Mouse (Mus musculus) Muller cell, postnatal 12 days (primary cell): ENCODE results near the gene Asphd2.

ENCODE experiments used
- DNase-seq: peaks from one replicate; pipeline ENCODE4 v3.0.0-alpha.2; 2015; ENCODE audit errors: inconsistent ontology term

The Asphd2 gene

DNA sequence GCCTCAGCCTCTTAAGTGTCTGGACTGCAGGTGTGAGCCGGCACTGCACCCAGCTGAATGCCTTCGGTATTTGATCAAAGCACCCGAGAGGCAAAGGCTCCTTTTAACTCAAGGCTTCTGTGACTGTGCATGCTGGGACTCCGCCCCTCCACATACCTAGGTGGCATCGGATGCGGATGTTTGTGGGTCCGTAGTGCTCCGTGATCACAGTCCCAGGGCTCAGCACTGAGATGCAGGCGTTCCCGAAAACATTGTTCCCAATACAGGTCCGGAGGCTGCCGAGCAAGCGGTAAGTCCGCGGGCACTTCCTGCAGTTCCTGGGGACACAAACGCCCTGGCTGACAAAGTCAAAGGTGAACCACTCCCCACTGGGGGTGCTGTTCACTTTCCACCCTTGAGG lies 3.7 kb downstream of the Asphd2 start:
- no peak for DNase-seq

DNA sequence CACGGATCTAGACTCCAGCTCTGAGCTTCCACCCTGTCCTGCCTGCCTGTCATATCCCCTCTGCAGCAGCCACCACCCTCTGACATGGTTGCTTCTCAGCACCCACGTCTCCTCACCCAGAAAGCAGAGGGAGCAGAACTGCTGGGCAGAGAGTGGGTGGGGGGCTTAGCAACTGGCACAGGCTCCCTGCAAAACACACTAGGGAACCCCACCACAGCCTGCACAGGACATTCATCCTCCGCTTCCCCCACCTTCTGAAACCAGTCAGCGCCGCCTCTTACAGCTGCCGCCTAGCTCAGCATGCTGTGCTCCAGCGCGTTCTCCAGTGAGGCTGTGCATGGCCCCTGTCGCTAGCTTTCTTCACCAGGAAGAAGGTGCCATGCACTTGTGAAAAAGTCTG lies 5.3 kb downstream of the Asphd2 start:
- DNase-seq, result no peak

DNA sequence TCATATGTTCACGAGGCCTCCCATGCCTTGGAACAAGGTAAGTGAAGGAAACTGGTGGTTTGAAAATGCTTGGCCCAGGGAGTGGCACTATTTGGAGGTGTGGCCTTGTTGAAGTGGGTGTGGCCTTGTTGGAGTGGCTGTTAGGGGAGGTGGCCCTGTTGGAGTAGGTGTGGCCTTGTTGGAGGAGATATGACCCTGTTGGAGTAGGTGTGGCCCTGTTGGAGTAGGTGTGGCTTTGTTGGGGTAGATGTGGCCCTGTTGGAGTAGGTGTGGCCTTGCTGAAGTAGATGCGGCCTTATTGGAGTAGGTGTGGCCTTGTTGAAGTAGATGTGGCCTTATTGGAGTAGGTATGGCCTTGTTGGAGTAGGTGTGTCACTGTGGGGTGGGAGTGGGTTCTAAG lies 8.7 kb downstream of the Asphd2 start:
- no peak for DNase-seq

DNA sequence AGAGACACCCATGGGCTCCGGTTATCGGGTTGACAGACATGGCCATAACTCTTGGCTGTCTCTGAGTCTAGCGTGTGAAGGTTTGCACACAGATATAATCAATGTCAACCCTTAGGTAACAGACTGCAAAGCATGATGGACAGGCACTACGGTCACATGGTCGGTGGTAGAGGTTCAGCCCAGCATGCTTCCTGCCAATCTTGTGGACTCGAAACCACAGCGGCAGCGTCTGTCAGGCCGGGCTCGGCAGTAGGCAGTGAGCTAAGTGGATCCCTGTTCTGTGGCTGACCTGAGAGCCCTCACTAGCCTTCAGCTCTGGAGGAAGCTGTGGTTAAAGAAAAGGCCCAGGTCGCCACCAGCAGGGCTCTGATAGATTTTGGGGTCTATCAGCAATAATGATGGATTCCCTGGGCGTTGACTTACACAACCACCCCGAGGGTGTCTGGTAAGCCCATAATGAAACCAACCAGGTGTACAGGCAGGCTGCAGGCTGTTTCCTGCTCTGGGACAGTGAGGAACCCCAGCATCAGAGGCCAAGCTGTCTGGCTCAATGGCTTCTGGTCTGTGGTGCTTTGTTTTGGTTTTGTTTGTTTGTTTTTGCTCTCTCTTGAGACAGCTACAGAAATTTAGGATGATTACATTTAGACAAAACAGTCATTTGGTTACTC lies 9.7 kb downstream of the Asphd2 start:
- no peak for DNase-seq

DNA sequence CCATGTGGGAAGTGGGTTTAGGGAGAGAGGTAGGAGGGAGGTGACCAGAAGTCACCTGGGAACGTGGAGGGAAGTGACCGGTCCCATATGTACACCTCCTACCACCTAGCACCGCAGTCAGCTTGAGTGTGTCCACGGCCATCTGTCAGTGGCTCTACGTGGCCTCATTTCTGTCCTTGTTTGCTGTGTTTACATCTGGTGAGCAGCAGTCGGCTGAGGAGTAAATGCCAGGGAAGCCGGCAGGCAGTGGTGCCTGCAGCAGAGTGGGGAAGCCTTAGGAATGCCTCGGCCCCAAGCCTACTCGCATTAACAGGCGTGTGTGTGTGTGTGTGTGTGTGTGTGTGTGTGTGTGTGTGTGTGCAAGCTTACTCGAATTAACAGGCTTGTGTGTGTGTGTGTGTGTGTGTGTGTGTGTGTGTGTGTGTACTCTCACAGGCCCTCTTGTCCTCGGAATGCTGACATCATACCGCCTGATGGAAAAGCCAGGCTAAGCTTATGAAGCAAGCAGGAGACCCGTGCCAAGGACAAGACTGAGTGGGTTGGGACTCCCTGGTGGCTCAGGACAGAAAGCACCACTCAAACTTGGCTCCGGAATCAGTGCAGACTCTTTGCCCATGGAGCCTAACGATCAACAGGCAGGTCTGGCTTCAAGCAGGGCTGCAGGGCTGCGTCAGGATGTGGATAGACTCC lies 11.9 kb downstream of the Asphd2 start:
- peak; percentile 62 for DNase-seq

DNA sequence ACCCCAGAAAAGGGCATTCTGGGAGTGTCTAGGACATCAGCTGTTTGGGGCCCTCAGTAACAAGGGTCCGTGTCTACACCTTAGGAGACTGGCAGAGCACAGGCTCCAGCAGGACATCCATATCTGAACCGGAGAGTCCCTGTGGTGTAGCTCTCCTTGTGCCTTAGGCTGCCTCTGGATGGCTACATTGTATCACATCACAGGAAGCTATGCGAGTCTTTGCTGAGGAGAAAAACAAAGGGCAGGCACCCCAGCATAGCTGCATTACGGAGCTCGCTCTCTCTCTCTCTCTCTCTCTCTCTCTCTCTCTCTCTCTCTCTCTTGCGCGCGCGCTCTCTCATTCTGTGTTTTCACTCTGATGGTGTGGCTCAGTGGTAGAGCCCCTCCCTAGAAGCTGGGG lies 12.6 kb downstream of the Asphd2 start:
- no peak for DNase-seq

DNA sequence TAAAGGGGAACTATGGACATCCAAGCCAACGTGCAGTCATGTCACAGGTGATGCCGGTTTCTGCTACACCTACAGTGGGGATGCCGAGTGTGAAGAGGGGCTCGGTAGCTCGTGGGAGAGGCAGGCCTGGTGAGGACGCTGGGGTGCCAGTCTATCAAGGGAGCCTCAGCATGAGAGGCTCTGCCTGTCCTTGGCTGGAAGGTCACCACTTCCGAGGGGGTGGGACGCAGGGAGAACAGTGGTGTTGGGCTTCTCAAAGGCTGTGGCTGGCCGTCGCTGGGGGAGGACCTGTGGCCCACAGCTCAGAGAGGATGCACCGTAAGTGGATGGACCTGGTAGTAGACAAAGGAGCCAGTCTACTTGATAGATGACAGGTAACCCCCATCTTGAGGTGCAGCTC lies 13.5 kb downstream of the Asphd2 start:
- DNase-seq, result no peak

DNA sequence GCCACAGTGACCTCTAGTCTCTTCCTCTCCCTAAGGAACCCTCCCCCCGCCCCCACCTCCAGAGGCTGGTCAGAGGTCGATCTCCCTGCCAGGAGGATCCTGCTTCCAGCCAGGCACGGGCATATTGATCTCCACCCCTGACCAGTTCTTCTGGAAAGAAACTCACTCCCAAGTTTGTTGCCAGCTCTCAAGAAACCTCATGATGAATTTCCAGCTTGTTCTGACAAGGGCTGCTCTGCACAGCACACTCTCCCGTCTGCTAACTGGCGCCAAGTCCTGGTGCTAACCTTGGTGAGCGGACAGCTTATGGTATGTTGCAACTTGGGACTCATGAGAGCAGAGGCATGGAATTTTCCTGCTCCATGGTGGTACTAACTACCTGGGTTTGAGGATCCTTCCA lies 15.9 kb downstream of the Asphd2 start:
- DNase-seq, result no peak

DNA sequence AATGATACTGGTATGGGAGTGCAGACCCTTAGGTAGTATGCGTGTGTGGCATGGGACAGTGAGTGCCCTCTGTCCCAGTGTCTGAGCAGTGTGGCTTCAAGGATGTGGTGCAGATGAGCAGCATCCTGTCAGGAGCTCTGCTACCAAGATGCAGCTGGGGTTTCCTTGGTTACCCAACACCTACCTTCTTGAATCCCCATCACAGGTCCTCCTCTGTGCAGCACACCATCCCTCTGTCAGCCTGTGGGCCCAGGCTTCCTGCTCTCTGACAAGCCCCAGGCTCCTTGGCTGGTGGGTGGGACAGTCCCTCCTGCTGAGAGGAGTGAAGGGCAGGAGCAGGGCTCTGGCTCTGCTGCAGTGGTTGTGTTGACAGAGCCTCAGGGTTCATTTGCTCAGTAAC lies 17.3 kb downstream of the Asphd2 start:
- no peak for DNase-seq

DNA sequence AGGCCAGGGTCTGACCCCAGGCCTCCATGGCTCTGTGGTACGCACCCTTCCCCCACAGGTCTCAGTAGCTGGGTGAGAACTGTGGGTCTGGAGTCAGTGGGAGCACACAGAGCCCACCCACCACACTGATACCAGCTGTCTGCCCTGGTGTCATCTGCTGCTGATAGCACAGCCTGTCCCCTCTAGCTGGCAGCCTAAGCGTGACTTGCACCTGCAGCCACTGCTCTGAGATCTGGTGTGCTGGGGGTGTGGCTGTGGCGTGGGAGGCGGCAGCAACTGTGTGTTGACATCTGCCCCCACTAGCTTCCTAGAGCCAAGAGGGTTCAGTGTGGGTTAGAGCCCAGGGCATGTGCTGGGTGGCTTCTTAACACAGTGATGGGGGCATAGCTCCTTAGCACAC lies 18.6 kb downstream of the Asphd2 start:
- no peak for DNase-seq

DNA sequence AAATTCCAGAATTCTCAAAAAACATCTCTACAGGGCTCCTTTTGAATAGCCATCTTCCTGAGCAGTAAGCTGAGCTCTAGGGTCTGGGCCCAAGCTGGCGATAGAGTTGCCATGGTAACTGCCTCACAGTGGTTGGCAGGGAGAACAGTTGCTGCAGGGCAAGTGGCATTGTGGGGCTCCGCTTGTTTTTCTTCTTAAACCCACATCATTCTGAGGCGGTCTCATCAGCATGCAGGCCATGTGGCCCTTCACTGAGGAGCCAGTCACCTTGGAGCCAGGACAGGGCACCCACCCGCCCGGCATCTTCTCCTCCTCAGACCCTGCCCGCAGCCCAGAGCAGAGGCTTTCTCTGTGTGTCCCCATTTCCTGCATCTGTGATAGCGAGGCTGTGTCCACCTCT lies 22.7 kb downstream of the Asphd2 start:
- DNase-seq, result peak; percentile 22

DNA sequence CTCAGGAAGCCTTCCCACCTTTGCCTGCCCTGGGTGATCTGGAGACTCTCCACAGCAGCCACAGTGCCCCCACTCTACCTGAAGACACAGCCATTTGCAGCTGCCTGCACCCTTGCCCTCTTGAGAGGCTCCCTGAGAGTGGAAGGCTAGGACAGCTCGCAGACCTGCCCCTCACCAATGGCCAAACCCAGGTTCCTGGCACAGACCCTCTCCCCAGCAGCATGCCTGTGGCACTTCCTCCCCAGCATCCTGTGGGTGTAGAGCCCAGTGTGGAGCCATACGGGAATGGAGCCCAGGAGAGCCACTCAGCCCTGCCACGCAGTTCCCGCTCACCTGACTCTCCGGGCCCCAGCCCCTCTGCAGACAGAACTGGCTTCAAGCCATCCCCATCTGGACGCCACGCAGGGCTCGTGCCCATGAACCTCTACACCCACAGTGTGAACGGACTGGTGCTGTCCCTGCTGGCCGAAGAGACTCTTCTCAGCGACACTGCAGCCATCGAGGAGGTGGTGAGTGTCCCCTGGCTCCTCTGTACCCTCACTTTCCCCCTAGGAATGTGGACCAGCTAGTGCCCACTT lies 24.3 kb downstream of the Asphd2 start:
- DNase-seq, result no peak

DNA sequence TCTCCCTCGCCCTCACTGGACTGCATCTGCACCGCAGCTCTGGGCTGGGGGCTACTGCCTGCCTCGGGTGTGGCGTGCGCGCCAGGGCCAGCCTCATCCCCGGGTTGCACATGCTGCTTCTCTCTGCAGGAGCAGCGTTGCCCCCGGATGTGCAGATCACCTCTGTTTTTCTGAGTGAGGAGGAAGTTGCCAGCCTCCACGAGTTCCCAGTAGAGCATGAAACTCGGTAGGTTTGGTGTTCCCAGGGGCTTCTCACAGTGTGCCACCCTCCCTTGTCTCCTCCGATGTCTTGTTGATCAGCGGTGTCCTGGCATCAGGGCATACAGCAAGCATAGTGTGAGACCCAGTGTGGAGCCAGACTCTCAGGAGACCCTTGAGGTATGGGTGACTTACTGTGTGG lies 25.3 kb downstream of the Asphd2 start:
- DNase-seq, result no peak

DNA sequence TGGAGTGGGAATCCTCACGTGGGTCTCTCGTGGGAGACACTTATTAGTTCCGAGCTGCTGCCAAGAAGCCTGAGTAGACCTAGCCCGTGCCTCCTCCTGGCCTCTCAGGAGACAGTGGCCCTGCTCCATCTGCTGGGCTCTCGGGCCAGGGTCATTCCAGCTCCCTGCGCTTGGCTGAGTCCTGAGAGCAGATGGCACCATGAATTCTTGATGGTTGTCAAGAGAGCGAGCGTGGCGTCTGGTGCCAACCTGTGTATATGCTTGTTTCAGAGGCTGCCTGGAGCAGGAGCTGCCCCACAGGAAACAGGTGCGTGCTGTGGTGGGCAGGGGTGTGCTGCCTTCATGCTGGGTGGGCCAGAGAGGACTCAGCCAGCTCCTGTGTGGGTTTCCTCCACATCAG lies 26.0 kb downstream of the Asphd2 start:
- no peak for DNase-seq

DNA sequence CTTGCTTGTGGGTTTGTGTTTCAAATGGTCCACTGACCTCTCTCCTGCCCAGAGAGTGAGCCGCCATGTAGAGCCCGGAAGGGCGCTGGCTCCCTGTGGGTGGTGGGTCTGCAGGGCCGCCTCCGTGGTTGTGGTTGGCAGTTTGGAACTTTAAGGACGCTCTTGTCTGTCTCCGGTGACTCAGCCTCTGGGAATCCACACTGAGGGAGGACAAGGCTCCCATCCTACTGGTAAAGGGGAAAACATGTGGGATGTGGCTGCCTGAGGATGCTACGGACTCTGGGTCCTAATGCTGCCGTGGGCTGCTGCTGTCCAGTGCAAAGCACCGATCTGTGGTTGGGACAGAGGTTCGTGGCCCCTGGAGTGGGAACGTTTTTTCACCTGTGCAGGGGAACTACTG lies 26.7 kb downstream of the Asphd2 start:
- peak; percentile 83 for DNase-seq

DNA sequence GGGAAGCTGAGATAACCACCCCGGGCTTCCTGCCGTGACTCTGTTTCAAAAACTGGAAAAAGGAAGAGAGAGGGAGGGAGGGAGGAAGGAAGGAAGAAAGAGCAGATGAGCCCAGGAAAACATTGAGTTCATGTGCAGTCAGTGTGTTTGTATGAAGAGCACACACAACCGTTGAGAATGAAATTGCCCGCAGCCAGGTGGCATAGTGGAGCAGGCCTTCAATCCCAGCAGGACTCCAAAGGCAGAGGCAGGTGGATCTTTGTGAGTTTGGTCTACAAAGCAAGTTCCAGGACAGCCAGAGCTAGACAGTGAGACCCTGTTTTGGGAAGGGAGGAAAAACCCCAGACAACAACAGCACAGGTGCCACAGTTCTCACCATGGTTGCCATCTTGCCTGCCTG lies 27.3 kb downstream of the Asphd2 start:
- DNase-seq, result no peak

DNA sequence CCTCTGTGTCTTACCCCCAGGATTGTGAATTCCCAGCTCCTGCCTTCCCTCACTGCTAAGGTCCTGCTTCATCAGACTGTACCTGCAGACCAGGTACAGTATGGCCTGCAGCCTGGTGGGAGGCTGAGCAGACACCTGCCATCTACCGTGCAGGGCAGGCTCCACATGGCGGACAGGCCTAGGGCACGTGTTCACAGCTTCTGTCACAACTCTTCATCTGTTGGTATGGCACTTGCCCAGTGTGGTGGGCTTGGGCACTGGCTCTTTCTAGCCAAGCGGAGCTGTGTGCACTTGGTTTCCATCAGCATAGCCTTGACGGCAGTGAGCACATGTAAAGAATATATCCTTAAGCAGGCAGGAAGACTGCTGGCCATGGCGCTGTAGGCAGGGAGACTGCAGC lies 27.8 kb downstream of the Asphd2 start:
- no peak for DNase-seq

DNA sequence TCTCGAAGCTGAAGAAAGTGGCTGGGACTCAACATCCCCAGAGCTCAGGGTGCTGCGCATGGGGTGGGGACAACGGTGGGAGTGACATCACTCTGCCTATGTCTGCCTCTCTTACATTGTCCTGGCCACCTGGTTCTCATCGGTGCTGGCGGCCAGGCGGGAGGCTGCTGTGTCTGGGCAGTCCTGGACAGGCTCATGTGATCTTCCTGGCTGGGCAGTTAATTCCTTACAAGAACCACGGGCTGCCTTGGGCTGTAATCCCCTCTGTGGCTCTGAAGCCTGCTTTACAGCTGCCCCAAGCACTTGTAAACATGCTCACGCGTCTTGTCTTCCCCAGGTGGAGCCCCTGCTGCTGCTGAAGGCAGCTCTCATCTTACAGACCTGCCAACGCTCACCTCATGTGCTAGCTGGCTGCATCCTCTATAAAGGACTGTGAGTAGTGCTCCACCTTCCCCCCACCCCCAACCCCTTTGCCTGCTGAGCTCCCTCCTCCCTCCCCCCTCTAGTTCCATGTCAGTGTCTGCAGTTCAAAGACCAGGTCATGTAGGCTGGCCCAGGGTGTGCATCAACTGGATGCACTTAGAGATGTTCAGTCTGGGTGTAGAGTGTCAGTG lies 30.4 kb downstream of the Asphd2 start:
- no peak for DNase-seq

DNA sequence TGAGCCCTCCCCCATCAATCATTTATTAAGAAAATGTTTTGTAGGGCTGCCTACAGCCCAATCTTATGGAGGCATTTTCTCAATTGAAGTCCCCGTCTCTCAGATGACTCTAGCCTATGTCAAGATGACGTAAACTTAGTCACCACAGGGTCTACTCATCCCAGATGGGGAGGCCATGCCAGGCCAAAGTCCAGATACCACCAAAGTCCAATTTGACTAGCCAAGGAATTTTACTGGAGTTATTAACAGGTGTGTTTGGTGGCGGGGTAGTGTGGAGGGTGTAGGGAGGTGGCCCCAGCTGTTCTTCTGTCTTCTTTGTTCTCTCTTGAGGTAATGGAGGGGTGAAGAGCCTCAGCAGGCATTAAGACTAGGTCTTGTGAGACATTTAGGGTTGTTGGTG lies 34.6 kb downstream of the Asphd2 start:
- DNase-seq, result no peak

DNA sequence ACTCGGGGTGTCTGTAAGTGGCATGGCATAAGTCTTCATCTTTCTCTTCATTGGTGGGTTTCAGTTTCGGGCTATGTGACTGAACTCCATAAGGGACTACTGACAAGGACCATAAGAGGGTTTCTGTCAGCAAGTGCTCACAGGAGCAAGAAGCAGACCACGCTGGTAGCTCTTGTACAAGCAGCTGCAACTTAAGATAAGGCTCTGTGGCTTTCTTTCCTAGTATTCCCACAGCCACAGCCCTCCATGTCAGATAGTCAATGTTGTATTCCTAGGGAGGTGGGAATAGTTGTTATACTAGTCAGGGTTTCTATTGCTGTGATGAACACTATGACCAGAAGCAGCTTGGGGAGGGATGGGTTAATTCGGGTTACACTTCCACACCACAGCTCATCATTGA lies 35.1 kb downstream of the Asphd2 start:
- no peak for DNase-seq

DNA sequence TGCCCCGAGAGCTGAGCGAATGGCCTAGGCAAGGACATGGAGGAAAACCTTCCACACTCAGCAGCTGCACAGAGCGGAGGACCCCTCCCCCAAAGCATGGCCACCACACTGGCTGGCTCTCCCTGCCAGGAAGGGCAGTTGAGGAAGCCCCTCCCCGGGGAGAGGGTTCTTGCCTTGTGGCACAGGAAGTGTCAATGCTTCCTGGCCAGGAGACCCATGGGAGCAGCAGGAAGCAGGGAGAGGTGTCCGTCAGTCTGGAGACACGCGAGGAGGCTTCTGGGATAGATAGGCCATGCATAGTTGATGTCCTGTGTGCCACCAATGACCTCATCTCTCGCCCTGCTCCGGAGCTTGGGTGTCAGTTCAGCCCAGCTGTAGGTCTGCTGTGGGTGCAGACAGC lies 38.3 kb downstream of the Asphd2 start:
- no peak for DNase-seq

DNA sequence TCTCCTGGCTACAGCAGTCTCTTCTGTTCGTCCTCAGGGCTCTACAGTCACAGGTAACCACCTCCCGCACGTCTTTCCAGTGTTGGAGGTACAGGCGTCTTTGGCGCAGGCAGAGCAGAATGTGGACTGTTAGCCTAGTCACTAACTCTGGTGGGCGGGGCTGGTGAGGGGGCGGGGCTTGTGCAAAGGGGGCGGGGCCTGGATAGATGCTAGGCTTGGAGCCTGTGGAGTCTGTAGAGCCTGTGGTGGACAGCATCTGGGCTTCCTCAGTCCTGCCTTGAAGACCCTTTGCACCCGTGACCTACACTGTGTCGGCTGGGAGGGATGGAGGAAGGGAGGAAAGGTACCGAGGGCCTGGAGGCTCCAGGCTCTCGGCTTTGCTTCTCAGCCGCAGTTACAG lies 38.8 kb downstream of the Asphd2 start, which contains the start of gene Gm6583:
TSS of gene Gm6583 (minus strand) at position 124 of the 400 bp plus-strand sequence.
- DNase-seq, result no peak

DNA sequence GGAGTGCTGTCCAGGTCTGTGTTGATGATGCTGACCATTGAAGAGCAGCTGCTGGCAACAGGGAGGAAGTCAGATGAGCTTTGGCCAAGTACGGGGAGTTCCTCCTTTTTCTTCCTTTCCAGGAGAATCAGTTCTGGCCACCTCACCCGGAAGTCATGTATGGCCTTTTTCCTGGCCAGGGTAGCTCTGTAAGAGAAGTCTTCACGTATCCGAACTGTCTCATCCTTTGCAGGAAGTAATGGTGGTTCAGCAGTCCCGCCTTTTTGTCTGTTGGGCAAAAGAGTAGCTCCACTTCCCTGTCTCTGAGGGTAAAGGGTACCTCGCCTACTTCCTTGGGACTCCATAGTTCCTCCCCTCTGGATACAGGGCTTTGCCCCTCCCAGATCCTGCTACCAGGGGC lies 39.2 kb downstream of the Asphd2 start:
- no peak for DNase-seq
